Mouse (Mus musculus): Measurements from ENCODE around the gene Slc10a1.

The Slc10a1 gene

DNA sequence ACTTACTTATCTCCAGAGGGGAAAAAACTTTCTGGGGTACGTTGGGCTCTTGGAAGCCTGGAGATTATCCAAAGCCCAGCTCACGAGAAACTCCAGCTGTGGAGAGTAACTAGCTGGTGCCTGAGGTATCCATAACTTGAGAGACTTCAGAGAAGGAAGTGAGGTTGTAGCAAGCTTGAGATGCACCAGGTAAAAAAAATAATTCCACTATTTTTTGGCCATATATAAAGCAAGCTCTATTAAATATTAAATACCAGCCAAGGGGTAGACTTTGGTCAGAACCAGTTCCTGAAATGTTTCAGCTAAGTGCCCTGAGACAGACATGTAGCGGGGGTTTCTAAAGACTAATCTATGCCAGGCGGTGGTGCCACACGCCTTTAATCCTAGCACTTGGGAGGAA is at the start of gene Slc10a1:
Slc10a1 (minus strand) TSS at position 101 of the 400 bp plus-strand sequence.
- in situ Hi-C loops (cut with MboI; ENCODE audit: low sequenced_read_pairs): no loop called here

DNA sequence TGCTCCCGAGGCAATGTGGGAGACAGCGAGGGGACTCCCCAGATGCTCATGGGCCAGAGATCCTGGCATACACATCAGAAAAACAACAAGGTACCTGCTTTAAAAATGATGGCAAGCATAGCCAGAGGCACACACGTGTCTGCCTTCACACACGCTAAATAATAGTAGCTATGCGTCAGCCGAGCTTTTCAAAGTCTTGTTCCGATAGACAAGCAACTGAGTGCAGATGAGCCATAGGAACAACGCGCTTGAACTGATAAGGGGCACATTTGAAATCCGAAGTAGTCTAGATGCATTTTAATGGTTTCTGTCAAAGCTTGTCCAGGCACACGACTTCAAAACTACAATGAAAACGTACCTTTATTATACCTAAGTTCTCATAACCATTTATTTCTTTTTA is 49.1 kb upstream of the Slc10a1 start:
- in situ Hi-C loops (cut with MboI; ENCODE audit: low sequenced_read_pairs): no loop called here

DNA sequence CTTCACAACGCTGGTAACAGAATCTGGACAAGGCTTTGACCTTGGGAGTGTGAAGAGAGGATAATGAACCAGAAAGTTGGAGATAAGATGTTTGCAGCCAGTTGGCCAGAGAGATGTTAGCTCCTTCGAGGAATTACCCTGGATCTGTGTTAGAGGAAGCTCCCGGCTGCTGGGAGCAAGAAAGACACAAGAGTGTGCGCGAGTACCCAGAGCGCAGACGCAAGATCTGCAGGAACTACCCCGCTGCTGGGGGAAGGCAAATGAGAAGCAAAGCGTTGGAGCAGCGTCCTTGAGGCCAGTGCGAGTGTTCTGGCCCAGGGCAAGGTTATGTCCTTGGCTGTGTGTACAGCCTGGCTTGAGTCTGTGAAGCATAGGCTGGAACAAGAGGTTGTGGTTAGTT is 45.0 kb upstream of the Slc10a1 start:
- in situ Hi-C loops (cut with MboI; ENCODE audit: low sequenced_read_pairs): no loop called here

DNA sequence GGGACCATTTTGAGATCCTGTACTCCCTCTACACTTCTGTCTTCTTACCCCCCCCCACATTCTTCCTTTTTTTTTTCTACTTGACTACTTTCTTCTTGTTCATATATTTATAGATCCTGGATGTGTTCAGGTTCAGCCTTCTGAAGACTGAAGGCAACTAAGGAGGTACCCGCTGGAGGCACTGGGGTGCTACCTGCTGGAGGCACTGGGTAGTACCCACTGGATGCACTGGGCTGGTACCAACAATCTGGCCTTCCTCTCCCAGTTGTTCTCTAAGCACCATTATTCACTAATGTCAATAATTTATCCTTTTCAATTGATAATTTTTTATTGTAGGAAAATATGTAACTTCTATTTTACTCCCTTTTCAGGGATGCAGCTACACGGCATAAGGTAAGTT is 43.5 kb upstream of the Slc10a1 start:
- in situ Hi-C loops (cut with MboI; ENCODE audit: low sequenced_read_pairs): no loop called here

GRCm38 (mm10) chr12:81009813-81010212 is 41.3 kb upstream of the Slc10a1 start:
- in situ Hi-C loops (cut with MboI; ENCODE audit: low sequenced_read_pairs): no loop called here

DNA sequence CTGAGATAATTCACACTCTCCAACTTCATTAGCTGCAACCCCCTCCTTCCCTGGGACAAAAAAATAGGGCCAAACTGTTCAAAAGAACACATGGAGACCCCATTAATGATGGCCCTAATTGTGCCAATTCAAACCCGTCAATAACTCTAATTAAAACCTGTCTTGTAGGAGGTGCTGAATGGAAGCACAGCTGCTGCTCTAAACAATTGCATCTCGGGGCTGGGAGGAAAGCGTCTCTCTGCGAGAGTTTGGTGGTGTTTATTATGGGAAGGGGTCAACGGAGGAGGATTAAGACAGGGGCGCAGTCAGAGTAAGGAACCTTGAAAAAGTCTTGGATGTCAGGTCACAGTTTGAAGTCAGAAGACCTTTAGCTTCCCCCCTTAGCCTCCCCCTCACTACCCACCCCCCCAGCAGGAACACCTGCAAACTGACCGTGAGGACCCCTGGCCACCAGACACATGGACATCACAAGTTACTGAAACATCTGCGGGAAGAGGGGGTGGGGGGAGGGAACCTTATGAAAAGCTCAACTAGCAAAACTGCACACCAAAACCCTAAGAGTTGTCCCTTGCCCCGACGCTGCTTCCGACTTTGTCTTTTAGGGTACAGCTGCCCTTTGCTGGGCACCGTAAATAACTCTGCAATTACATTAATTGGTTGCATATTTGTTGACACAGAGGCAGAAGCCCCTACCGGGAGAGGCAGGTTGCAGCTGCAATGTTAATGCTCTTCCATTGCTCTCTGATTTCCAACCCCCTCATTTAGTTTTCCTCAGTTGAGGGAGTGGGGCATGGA is 34.5 kb upstream of the Slc10a1 start:
- in situ Hi-C loops (cut with MboI; ENCODE audit: low sequenced_read_pairs): no loop called here

DNA sequence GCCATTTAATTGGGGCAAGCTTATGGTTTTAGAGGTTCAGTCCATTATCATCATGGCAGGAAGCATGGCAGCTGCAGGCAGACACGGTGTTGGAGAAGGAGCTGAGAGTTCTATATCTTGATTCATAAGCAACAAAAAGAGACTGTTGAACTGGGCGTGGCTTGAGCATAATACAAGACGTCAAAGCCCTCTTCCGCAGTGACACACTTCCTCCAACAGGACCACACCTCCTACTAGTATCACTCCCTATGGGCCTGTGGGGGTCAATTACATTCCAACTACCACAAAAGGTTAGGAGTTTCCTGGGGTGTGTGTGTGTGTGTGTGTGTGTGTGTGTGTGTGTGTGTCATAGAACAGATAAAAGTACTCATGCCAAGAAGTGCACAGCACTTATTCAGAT is 32.4 kb upstream of the Slc10a1 start:
- in situ Hi-C loops (cut with MboI; ENCODE audit: low sequenced_read_pairs): no loop called here

DNA sequence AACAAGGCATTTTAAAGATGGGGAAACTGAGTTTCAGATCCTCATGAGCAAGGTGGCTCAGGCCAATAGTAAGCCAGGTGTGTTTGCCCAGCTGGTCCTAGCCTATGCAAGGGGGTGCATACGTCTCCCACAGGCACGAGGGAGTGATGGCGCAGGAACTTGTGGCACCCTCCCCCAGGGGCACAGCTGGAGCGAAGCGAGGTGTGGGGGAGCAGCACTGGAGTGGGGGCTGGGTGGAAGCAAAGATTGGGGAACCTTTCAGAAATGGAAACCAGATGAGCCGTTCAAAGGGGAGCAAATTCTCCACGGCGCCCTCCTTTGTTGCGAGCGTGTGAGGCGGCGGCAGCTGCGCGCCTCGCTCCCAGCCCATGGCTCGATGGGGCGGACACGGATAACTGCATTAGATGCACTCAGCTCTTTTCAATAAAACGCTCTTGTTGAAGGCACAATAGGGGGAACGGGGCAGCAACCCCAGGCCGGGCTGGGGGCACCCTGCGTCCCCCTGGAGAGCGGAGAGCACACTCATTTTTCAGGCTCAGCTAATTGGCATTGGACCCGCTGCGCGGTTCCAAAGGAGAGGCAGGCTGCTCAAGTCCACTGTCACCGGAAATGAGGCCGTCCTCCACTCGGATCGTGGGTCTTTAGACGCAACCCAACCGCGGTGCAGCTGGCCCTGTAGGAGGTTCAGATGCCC is 30.2 kb upstream of the Slc10a1 start:
- in situ Hi-C loops (cut with MboI; ENCODE audit: low sequenced_read_pairs): loop anchor here (25.0 kb wide), 1 partner anchor 789 kb away; the partner anchor contains the start of gene Map3k9

GRCm38 (mm10) chr12:80997652-80998051 is 29.1 kb upstream of the Slc10a1 start:
- in situ Hi-C loops (cut with MboI; ENCODE audit: low sequenced_read_pairs): loop anchor here (25.0 kb wide), 1 partner anchor 790 kb away; the partner anchor contains the start of gene Map3k9

- in situ Hi-C loops (cut with MboI; ENCODE audit: low sequenced_read_pairs): loop anchor here (25.0 kb wide), 1 partner anchor 792 kb away; the partner anchor contains the start of gene Map3k9
Observed at GRCm38 (mm10) chr12:80995326-80995725, 26.8 kb upstream of the Slc10a1 start.

- in situ Hi-C loops (cut with MboI; ENCODE audit: low sequenced_read_pairs): loop anchor here (25.0 kb wide), 1 partner anchor 794 kb away; the partner anchor contains the start of gene Map3k9
Observed at GRCm38 (mm10) chr12:80993773-80994172, 25.3 kb upstream of the Slc10a1 start.

DNA sequence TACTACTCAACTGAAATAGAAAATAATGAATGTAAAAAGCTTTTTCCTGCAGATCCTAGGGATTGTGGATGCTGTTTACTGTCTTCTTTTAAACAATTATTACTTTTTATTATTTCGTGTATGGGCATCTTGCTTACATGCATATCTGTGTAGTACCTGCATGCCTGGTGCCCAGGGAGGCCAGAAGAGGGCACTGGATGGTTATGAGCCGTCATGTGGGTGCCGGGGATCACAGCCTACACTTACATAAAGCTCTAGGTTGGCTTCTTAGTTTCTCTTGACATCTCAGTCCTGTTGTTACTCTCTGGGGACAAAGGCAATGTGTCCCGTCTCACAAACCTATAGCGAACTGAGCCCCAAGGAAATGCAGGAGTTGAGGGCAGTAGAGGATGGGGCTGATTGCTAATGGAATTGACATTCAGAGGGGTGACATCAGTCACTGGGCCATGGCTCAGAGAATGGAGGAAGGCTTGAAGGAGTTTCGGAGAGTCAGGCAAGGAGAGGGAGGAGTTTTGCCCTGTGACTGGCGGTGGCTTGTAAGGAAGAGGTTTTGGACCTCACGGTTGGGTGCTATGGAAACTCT is 24.1 kb upstream of the Slc10a1 start:
- in situ Hi-C loops (cut with MboI; ENCODE audit: low sequenced_read_pairs): loop anchor here (25.0 kb wide), 1 partner anchor 795 kb away; the partner anchor contains the start of gene Map3k9

- in situ Hi-C loops (cut with MboI; ENCODE audit: low sequenced_read_pairs): loop anchor here (25.0 kb wide), 1 partner anchor 795 kb away; the partner anchor contains the start of gene Map3k9
Observed at GRCm38 (mm10) chr12:80991806-80992205, 23.3 kb upstream of the Slc10a1 start.

- in situ Hi-C loops (cut with MboI; ENCODE audit: low sequenced_read_pairs): loop anchor here (25.0 kb wide), 1 partner anchor 796 kb away; the partner anchor contains the start of gene Map3k9
Observed at GRCm38 (mm10) chr12:80990901-80991445, 22.5 kb upstream of the Slc10a1 start.

GRCm38 (mm10) chr12:80988286-80988685 is 19.8 kb upstream of the Slc10a1 start:
- in situ Hi-C loops (cut with MboI; ENCODE audit: low sequenced_read_pairs): loop anchor here (10.0 to 25.0 kb wide), 2 partner anchors 417 to 799 kb away; partner anchors contain the start of gene Map3k9

DNA sequence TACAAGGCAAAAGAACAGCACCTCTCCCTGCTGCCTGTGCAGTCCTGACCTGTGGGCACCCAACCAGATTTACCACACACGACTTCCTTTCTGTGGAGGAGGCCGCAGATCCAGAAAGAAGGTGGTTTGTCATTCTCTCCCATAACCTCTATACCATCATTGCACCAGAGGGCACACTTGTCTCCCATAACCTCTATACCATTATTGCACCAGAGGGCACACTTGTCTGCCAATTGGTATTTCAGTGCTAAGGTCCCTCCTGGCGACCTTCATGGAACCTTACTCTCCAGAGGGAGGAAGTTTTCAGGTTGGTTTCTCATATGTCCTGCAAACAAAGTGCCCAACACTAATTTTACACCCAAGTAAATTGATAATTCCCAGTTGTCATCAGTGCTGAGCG is 18.1 kb upstream of the Slc10a1 start:
- in situ Hi-C loops (cut with MboI; ENCODE audit: low sequenced_read_pairs): loop anchor here (10.0 to 25.0 kb wide), 2 partner anchors 418 to 801 kb away; partner anchors contain the start of gene Map3k9

DNA sequence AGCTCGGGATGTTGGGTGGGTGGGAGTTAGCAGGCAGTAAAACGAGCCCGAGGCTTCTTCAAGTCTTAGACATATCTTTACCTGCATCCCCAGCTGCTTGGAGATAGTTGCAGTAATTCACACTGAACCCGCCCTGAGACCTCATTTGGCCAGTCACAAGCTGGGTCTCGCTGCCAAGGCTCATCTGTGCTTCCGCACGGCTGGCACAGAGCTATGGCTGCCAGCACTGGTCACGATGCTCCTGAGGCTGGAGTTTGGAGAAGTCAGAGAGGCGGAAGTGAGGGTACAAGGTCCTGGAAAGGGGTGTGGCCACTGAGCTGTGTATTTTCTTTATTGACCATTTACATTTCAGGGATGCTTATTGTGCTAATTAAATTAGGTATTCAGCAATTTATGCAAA is 15.2 kb upstream of the Slc10a1 start:
- in situ Hi-C loops (cut with MboI; ENCODE audit: low sequenced_read_pairs): loop anchor here (5.0 to 25.0 kb wide), 3 partner anchors 199 to 804 kb away; partner anchors contain the start of gene Map3k9

DNA sequence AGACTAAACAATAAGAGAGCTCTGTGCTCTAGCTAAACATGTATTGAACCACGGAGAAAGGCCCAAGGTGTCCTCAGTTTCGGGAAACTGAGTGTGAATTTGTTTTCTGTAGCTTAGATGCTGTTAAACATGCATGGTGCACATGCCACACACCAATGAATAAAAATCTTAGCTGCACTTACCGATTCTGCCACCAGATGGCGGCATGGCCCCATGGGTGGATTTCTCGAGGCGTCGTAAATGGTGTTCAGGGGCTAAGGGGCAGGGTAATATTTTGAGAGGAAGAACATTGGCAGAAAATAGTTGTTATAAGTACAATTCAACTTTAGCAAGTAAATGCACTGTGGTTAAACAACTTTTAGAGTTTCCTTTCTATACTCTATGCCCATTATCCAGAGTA is 13.8 kb upstream of the Slc10a1 start:
- in situ Hi-C loops (cut with MboI; ENCODE audit: low sequenced_read_pairs): loop anchor here (5.0 to 25.0 kb wide), 3 partner anchors 200 to 805 kb away; partner anchors contain the start of gene Map3k9

DNA sequence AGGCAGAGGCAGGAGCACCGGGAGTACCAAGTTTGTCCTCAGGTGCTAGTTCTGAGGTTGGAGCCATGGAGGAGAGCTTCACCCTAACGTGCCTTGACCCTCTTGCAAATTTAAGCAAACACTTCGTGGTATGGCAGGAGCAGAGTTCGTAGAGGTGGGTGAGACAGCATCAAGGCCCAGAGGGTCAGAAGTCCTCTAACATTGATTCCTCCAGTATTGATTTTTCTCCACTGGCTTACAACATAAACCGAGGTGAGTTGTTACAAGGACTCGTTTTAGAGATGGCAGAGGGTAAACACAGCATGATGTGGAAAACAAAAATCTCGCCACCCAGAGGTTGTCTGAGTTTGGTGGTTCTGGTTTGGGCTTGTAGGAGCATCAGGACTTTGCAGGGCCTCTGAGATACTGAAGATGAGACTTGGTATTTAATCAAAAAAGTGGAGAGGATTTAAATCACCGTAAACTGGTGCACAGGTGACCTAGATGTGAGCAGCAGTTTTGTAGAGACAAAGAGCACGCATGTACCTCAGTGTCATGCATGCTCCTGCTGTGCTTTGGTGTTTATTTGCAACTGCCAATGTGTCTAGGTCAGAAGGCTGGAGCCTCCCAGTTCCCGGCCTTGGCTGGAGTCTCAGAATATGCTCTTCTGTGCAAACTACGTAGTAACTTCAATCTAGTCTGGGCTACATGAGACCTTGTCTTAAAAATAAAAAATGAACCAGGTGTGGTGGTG is 7.6 kb upstream of the Slc10a1 start:
- in situ Hi-C loops (cut with MboI; ENCODE audit: low sequenced_read_pairs): loop anchor here (25.0 kb wide), 1 partner anchor 811 kb away; the partner anchor contains the start of gene Map3k9

- in situ Hi-C loops (cut with MboI; ENCODE audit: low sequenced_read_pairs): no loop called here
Observed at GRCm38 (mm10) chr12:80971756-80972155, 3.3 kb upstream of the Slc10a1 start.
